Mouse (Mus musculus) intestine, embryonic 16.5 days (tissue): ENCODE measurements at regions not wholly inside any gene's neighbourhood (a gene's known extent, or its start where the extent isn't known, plus 50 kb on each side); places are given as distances from the start of the nearest gene placed in this dataset.

Experiments used
- ATAC-seq: fragments of 200-750 bp; cut with Nextera tagmentation; 2 replicates; pipeline ENCODE4 v1.8.0; 2017; ENCODE audit warnings: moderate TSS enrichment, moderate library complexity
- H3K27ac ChIP-seq: fragments of 300-500 bp; sonication (generic); 2 replicates; pipeline ENCODE4 v1.5.1; 2014; ENCODE audit warnings: mild to moderate bottlenecking, low read length
- H3K27me3 ChIP-seq: fragments of 300-500 bp; sonication (generic); replicated peaks from 2 replicates; pipeline ENCODE4 v1.6.1; 2014; ENCODE audit warnings: low read length, control low read depth, mixed read lengths; ENCODE audit not compliant: control insufficient read depth, insufficient read depth
- H3K36me3 ChIP-seq: fragments of 300-500 bp; sonication (generic); 2 replicates; pipeline ENCODE4 v1.6.1; 2014; ENCODE audit warnings: low read length, control low read depth; ENCODE audit not compliant: control insufficient read depth, insufficient read depth
- H3K4me1 ChIP-seq: fragments of 300-500 bp; sonication (generic); 2 replicates; pipeline ENCODE4 v1.6.1; 2014; ENCODE audit warnings: low read length, control low read depth, mixed read lengths; ENCODE audit not compliant: control insufficient read depth, insufficient read depth
- H3K4me2 ChIP-seq: fragments of 300-500 bp; sonication (generic); 2 replicates; pipeline ENCODE4 v1.6.1; 2014; ENCODE audit warnings: low read depth, low read length, control low read depth
- H3K4me3 ChIP-seq: fragments of 300-500 bp; sonication (generic); 2 replicates; pipeline ENCODE4 v1.5.1; 2014; ENCODE audit warnings: mild to moderate bottlenecking, low read length
- H3K9ac ChIP-seq: fragments of 300-500 bp; sonication (generic); 2 replicates; pipeline ENCODE4 v1.6.1; 2014; ENCODE audit warnings: low read depth, low read length
- H3K9me3 ChIP-seq: fragments of 300-500 bp; sonication (generic); 2 replicates; pipeline ENCODE4 v1.6.1; 2016; ENCODE audit warnings: low read length, control low read depth; ENCODE audit not compliant: control insufficient read depth
- WGBS: fragments of 180-500 bp; shearing (Covaris S2); extraction: QIAGEN DNeasy Blood & Tissue Kit; methylation state at CpG from one replicate; pipeline ENCODE4 v1.1.7; 2014; 5-methylcytosine and 5-hydroxymethylcytosine counted together

DNA sequence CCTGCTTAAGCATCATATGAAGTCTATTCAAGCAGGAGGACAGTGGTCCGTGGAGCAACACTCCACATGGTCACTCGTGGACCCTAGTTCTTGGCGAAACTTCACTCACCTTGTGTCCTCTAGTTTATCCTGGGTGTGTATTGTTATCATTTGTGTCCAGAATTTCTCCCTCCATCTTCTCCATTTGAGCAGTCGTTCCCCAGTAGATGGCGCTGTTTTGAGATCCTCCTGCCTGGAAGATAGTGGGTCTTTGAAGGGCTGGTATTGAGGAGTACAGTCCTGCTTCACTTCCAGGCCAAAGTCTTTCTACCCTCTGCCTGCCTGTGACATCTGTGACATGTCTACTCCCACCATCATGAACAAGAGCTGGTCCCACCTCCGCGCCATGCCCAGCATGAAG, 188.4 kb upstream of the Usp24 start:
- no peak overlapping the region for H3K4me2 ChIP-seq
- H3K9me3 ChIP-seq, result no peaks in the 10 kb centered on the region
- H3K27me3 ChIP-seq, result no peaks in the 10 kb centered on the region
- 0 out of 2 replicates have a peak overlapping the region, but pooled peaks have one; percentile 11 for H3K27ac ChIP-seq
- 54% methylated on average over 7 of the region's 7 CpGs for WGBS
- H3K9ac ChIP-seq, result no peak overlapping the region
- no peak overlapping the region for H3K4me3 ChIP-seq
- H3K4me1 ChIP-seq, result no peaks in the 10 kb centered on the region
- no peaks in the 10 kb centered on the region for H3K36me3 ChIP-seq
- peak; percentile 33; the same call in 1 of the 2 replicates for ATAC-seq

- no peaks in the 10 kb centered on the region for H3K36me3 ChIP-seq
- no peak for ATAC-seq
- H3K27me3 ChIP-seq, result no peaks in the 10 kb centered on the region
- no peak overlapping the region for H3K27ac ChIP-seq
- H3K4me3 ChIP-seq, result no peak overlapping the region
- H3K4me1 ChIP-seq, result no peaks in the 10 kb centered on the region
- H3K9me3 ChIP-seq, result no peaks in the 10 kb centered on the region
- 72% methylated on average over 7 of the region's 7 CpGs for WGBS
- no peak overlapping the region for H3K4me2 ChIP-seq
- no peak overlapping the region for H3K9ac ChIP-seq
Measured at GRCm38 (mm10) chr4:106129327-106129726, 186.7 kb upstream of the Usp24 start.

DNA sequence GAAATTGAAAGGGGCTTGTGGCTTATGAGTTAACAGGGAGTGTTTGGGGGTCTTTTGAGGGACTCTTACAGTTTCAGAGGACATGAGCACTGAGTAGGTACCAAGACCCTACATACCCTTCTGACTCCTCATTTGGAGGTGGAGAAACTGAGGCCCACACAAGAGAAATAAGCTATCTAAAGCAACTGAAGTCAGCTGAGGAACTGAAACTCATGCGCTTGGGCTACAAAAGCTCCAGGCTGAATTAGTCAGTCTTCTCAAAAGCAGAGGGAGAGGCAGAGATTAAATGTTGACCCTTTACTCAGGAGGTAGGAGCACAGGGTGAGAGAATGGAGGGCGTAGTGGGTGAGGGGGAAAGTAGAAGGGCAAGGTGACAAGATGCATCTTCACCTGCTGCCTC, 186.2 kb upstream of the Usp24 start:
- no peak for ATAC-seq
- H3K9ac ChIP-seq, result no peak overlapping the region
- H3K4me2 ChIP-seq, result no peak overlapping the region
- WGBS, result 94% methylated on average over 2 of the region's 2 CpGs
- no peak overlapping the region for H3K4me3 ChIP-seq
- no peaks in the 10 kb centered on the region for H3K9me3 ChIP-seq
- no peak overlapping the region for H3K27ac ChIP-seq
- H3K36me3 ChIP-seq, result no peaks in the 10 kb centered on the region
- H3K4me1 ChIP-seq, result no peaks in the 10 kb centered on the region
- no peaks in the 10 kb centered on the region for H3K27me3 ChIP-seq

- WGBS, result 61% methylated on average over 10 of the region's 10 CpGs
- H3K9me3 ChIP-seq, result no peaks in the 10 kb centered on the region
- H3K27me3 ChIP-seq, result no peaks in the 10 kb centered on the region
- no peak for ATAC-seq
- H3K4me1 ChIP-seq, result no peaks in the 10 kb centered on the region
- H3K4me3 ChIP-seq, result no peak overlapping the region
- H3K4me2 ChIP-seq, result no peak overlapping the region
- no peaks in the 10 kb centered on the region for H3K36me3 ChIP-seq
- no peak overlapping the region for H3K9ac ChIP-seq
- H3K27ac ChIP-seq, result no peak overlapping the region
Measured at GRCm38 (mm10) chr4:106133746-106134730, 182.0 kb upstream of the Usp24 start.

DNA sequence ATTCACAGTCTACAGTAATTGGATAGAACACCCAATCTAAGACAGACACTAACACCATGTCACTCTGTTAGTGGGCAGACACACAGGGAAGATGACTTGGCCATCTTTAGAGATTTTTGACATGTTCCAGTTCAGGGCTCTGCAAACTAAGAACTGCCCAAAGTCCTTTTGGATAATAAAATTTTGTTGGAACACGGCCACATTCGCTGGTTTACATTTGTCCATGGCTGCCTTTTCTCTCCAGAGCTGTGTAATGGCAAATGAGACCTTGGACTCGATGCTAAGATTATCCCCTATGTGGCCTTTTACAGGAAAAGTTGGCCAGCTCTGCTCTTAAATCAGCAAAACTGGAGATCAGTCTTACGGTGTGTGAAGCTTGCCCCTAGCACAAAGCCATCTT, 173.3 kb upstream of the Usp24 start:
- no peak for ATAC-seq
- H3K36me3 ChIP-seq, result no peaks in the 10 kb centered on the region
- no peak overlapping the region for H3K9ac ChIP-seq
- H3K4me2 ChIP-seq, result no peak overlapping the region
- WGBS, result 69% methylated on average over 4 of the region's 4 CpGs
- H3K4me3 ChIP-seq, result no peak overlapping the region
- H3K9me3 ChIP-seq, result no peaks in the 10 kb centered on the region
- H3K27ac ChIP-seq, result no peak overlapping the region
- no peaks in the 10 kb centered on the region for H3K27me3 ChIP-seq
- H3K4me1 ChIP-seq, result no peaks in the 10 kb centered on the region

DNA sequence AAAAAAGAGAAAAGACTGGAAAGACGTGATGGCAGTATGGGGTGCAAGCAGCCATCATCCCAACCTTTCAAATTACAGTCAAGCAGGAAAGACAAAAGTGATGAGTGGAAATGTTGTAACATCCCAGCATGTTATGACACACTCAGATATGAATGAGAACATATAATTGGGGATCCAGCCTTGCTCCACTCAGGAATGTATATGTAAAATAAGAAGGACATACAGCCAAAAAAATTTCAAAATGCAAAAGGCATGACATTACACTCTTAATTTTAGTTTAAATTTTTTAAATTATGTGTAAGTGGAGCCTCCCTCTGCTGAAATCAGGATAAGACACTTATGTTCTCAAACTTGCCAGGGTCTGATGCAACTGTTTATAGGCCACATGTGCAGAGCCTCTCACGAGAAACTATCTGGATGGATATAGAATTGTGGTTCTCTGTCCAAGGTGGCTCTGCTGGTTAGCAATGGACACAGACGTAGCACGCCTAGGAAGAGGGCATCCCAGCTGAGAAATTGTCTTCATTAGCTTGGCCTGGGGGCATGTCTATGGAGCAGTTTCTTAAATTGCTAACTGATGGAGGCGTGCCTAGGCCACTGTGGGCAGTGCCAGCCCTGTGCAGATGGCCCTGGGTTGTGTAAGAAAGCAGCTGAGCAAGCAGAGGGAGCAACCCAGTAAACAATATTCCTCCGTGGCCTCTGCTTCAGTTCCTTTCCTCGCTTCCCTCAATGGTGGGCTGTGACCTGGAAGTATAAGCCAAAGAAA, 171.5 kb upstream of the Usp24 start:
- Histone ChIP-seq H3K9ac (no peak overlapping the region), H3K4me3 (no peak overlapping the region), H3K4me1 (no peaks in the 10 kb centered on the region), H3K36me3 (no peaks in the 10 kb centered on the region), H3K4me2 (no peak overlapping the region), H3K27me3 (no peaks in the 10 kb centered on the region), H3K27ac (no peak overlapping the region), H3K9me3 (no peaks in the 10 kb centered on the region)
- ATAC-seq, result no peak
- WGBS, result 75% methylated on average over 7 of the region's 7 CpGs

- Histone ChIP-seq H3K9ac (no peak overlapping the region), H3K4me2 (no peak overlapping the region), H3K27me3 (no peaks in the 10 kb centered on the region), H3K4me1 (no peaks in the 10 kb centered on the region), H3K4me3 (no peak overlapping the region), H3K9me3 (no peaks in the 10 kb centered on the region), H3K36me3 (no peaks in the 10 kb centered on the region), H3K27ac (no peak overlapping the region)
- WGBS, result 80% methylated on average over 3 of the region's 3 CpGs
- no peak for ATAC-seq
Measured at GRCm38 (mm10) chr4:106146919-106147460, 169.0 kb upstream of the Usp24 start.

GRCm38 (mm10) chr4:106148866-106149265, 167.1 kb upstream of the Usp24 start:
- ATAC-seq, result no peak
- H3K4me2 ChIP-seq, result no peak overlapping the region
- H3K36me3 ChIP-seq, result no peaks in the 10 kb centered on the region
- 88% methylated on average over 3 of the region's 3 CpGs for WGBS
- no peak overlapping the region for H3K27ac ChIP-seq
- H3K27me3 ChIP-seq, result no peaks in the 10 kb centered on the region
- no peak overlapping the region for H3K9ac ChIP-seq
- H3K9me3 ChIP-seq, result 0 out of 2 replicates have a peak, but pooled peaks cover 4% of the 10 kb centered on the region
- no peak overlapping the region for H3K4me3 ChIP-seq
- H3K4me1 ChIP-seq, result no peaks in the 10 kb centered on the region

GRCm38 (mm10) chr4:106149471-106150048, 166.5 kb upstream of the Usp24 start:
- H3K27me3 ChIP-seq, result no peaks in the 10 kb centered on the region
- 78% methylated on average over 7 of the region's 7 CpGs for WGBS
- ATAC-seq, result no peak
- H3K4me2 ChIP-seq, result no peak overlapping the region
- H3K9ac ChIP-seq, result no peak overlapping the region
- 0 out of 2 replicates have a peak, but pooled peaks cover 4% of the 10 kb centered on the region for H3K9me3 ChIP-seq
- no peak overlapping the region for H3K4me3 ChIP-seq
- no peaks in the 10 kb centered on the region for H3K36me3 ChIP-seq
- no peak overlapping the region for H3K27ac ChIP-seq
- H3K4me1 ChIP-seq, result no peaks in the 10 kb centered on the region
